Mouse (Mus musculus): ENCODE data around the gene Kcnk12.

DNA sequence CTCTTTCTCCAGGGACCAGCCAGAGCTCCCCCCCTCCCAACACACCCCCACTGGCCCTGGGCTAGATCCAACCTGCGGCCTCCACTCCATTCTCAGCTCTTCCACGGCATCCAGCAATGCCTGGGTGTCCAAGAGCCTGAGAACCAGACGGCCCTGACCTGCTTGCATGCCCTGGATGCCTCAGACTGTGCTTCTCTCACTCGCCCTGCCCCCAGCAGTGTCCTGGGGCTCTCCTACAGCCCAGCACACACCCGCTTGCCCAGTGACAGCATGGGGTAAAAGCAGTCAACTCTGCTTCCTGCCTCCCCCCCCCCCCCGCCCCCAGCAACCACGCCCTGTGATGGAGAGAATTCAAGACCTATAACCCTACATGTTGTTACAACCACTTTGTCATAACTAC, 42.3 kb upstream of the Kcnk12 start:
- TF ChIP-seq CTCF (IDR thresholded peaks at IDR 0.05 in 2 of 3, conservative IDR thresholded peaks at IDR 0.05 in 1 of 3; ENCODE audit: control insufficient read depth in 1 of 3, insufficient read depth in 1 of 3, low read depth in 2 of 3, low read length in 3 of 3, poor library complexity in 1 of 3, severe bottlenecking in 1 of 3) (no peak), MYC (IDR thresholded peaks at IDR 0.05; ENCODE audit: low read depth, low read length) (no peak), NRF1 (IDR thresholded peaks at IDR 0.05; ENCODE audit: insufficient read depth, low read depth, low read length, poor library complexity, severe bottlenecking) (no peak), GATA1 (IDR thresholded peaks at IDR 0.05; ENCODE audit: low read depth, low read length) (no peak), RCOR1 (IDR thresholded peaks at IDR 0.05; ENCODE audit: low read depth, low read length) (no peak), POLR2A (IDR thresholded peaks at IDR 0.05; ENCODE audit: control insufficient read depth in 1 of 2, insufficient read depth in 1 of 2, low read depth in 1 of 2, low read length in 2 of 2, poor library complexity in 1 of 2) (no peak), ZC3H11A (IDR thresholded peaks at IDR 0.05; ENCODE audit: low read depth, low read length) (no peak), BHLHE40 (IDR thresholded peaks at IDR 0.05; ENCODE audit: borderline replicate concordance, low read depth, low read length) (no peak), ETS1 (IDR thresholded peaks at IDR 0.05; ENCODE audit: low read depth, low read length) (no peak), NELFE (IDR thresholded peaks at IDR 0.05; ENCODE audit: low read depth, low read length) (no peak), KAT2A (conservative IDR thresholded peaks at IDR 0.05; ENCODE audit: low read depth, low read length) (no peak), POLR2AphosphoS5 (IDR thresholded peaks at IDR 0.05; ENCODE audit: borderline replicate concordance, low read depth, low read length) (no peak), ELF1 (IDR thresholded peaks at IDR 0.05; ENCODE audit: low read depth, low read length) (no peak)
